Mouse (Mus musculus): Measurements from ENCODE around the gene Tsg101. TPM values are rescaled to one million over a fixed set of nuclear protein-coding genes. Genes with fewer than 3 reads are reported as not detected.
"Not testable (repeated sequence)": the region's sequence is repeated elsewhere in the genome, so short reads cannot be mapped to it uniquely, and the experiment has no call there.

Tsg101 gene
- polyA plus RNA-seq, 1 experiment: 123 TPM

DNA sequence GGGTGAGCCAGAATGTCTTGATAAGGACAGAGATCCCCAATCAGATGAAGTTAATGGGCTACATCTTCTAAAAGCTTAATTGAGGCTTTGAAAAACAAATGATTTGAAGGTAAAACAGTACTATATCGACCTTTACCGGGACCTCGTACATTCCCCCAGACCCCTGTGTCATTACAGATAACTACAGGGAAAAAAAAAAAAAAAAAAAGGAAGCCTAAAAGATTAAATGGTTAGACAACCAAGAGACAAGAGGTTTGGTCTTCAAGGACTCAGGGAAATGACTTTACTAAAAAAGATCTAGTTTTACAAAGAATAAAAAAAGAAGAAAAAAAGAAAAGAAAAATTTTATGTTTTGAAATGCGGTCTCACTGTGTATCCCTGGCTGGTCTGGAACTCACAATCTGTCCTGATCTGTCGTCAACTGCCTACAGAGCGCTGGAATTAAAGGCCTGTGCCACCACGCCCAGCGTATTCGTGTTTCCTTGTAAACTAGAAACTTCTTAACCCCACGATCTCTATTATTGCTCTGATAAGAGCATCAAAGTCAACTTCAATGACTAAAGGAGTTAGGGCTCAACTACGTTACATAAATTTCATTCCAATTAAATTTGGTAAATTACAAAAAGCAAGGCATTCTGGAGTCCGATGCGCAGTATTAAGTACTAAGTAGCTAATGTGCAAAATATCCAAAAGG, 944 bp downstream of the Tsg101 start:
- H3K27ac ChIP-seq (ENCODE audit: control insufficient read depth, insufficient read depth, low read length): no peak overlapping the region
- 16% methylated on average over 13 of the region's 13 CpGs for WGBS

DNA sequence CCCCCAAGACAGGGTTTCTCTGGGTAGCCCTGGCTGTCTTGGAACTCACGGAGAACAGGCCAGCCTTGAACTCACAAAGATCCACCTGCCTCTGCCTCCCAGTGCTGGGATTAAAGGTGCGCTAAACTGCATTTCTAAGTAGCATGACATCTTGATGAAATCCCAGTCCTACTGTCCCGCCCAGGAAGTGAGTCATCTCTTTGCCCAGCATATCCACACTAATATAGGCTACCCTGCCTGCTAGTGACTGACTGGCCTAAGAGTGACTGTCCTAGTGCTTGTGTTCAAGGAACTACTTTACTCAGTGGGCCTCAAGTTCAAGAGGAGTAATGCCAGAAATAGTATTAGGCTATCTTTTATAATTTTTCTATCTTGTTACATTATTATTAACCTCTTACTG, 3.4 kb downstream of the Tsg101 start:
- no peak for TF ChIP-seq POLR2A (IDR thresholded peaks at IDR 0.05; ENCODE audit: control insufficient read depth, extremely low read depth, insufficient read depth, low read length, poor library complexity)
- TF ChIP-seq CTCF (IDR thresholded peaks at IDR 0.05; ENCODE audit: borderline replicate concordance, control insufficient read depth, extremely low read depth, insufficient read depth, low read length, poor library complexity): no peak
- peaks cover 4% of the 10 kb centered on the region for H3K4me1 ChIP-seq (replicated peaks; ENCODE audit: control insufficient read depth, insufficient read depth, low read length)
- H3K27ac ChIP-seq (ENCODE audit: control insufficient read depth, insufficient read depth, low read length): no peak overlapping the region
- 98% methylated on average over 3 of the region's 3 CpGs for WGBS
- peaks cover 12% of the 10 kb centered on the region for H3K36me3 ChIP-seq (ENCODE audit: control insufficient read depth, insufficient read depth, low read length)
- H3K27me3 ChIP-seq (ENCODE audit: control insufficient read depth, insufficient read depth, low read length): no peaks in the 10 kb centered on the region
- DNase-seq: no peak
- no peak overlapping the region for H3K4me3 ChIP-seq (ENCODE audit: control insufficient read depth, insufficient read depth, low read length)

More for the DNA sequence above, 944 bp downstream of the Tsg101 start:
- Histone ChIP-seq H3K4me1 (replicated peaks; ENCODE audit: control insufficient read depth, insufficient read depth, low read length) (peaks cover 4% of the 10 kb centered on the region), H3K36me3 (ENCODE audit: control insufficient read depth, insufficient read depth, low read length) (no peaks in the 10 kb centered on the region), H3K27me3 (ENCODE audit: control insufficient read depth, insufficient read depth, low read length) (no peaks in the 10 kb centered on the region), H3K4me3 (ENCODE audit: control insufficient read depth, insufficient read depth, low read length) (peak overlapping the region; percentile 28; the same call in 1 of the 2 replicates)
- TF ChIP-seq CTCF (IDR thresholded peaks at IDR 0.05; ENCODE audit: borderline replicate concordance, control insufficient read depth, extremely low read depth, insufficient read depth, low read length, poor library complexity) (no peak), POLR2A (IDR thresholded peaks at IDR 0.05; ENCODE audit: control insufficient read depth, extremely low read depth, insufficient read depth, low read length, poor library complexity) (no peak)
- DNase-seq: no peak

DNA sequence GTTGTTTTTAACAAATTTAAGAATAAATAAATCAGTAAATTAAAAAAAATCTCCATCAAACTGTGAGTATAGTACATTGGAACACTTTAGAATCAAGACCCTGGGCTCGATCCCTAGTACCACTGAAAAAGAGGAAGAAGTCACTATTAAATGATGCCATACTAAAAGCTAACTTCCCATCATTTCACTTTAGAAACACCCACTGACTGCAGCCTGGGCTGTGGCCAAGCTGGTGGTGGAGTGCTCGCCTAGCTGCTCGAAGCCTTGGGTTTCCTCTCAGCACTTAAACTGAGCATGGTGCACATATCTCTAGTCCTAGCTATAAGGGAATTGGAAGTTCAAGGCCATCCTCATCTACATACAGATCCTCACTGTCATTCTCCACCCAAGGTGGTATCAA, 8.5 kb downstream of the Tsg101 start:
- TF ChIP-seq POLR2A (IDR thresholded peaks at IDR 0.05; ENCODE audit: control insufficient read depth, extremely low read depth, insufficient read depth, low read length, poor library complexity): no peak
- TF ChIP-seq CTCF (IDR thresholded peaks at IDR 0.05; ENCODE audit: borderline replicate concordance, control insufficient read depth, extremely low read depth, insufficient read depth, low read length, poor library complexity): no peak
- DNase-seq: no peak
- no peaks in the 10 kb centered on the region for H3K4me1 ChIP-seq (replicated peaks; ENCODE audit: control insufficient read depth, insufficient read depth, low read length)
- no peak overlapping the region for H3K4me3 ChIP-seq (ENCODE audit: control insufficient read depth, insufficient read depth, low read length)
- peaks cover 58% of the 10 kb centered on the region for H3K36me3 ChIP-seq (ENCODE audit: control insufficient read depth, insufficient read depth, low read length)
- H3K27me3 ChIP-seq (ENCODE audit: control insufficient read depth, insufficient read depth, low read length): no peaks in the 10 kb centered on the region
- no peak overlapping the region for H3K27ac ChIP-seq (ENCODE audit: control insufficient read depth, insufficient read depth, low read length)
- WGBS: 84% methylated on average over 3 of the region's 3 CpGs

DNA sequence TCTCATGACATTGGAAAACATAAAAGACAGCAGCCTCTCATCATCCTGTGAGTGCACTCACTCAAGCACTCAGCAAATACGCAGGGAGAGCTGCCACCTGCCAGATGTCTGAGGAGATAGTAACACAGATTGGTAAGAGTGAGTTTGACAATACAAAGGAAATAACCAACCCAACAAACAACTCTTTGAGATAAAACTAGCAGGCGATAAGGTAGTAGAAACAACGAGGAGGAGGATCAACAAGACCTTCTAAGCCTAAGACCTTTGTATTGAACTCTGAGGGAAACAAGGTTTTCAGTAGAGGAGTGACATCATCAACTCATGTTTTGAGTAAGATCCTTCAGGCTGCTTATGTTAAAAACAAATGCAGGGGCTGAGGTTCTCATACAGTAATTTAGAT, 20.4 kb downstream of the Tsg101 start:
- Histone ChIP-seq H3K4me3 (ENCODE audit: control insufficient read depth, insufficient read depth, low read length) (no peak overlapping the region), H3K4me1 (replicated peaks; ENCODE audit: control insufficient read depth, insufficient read depth, low read length) (peaks cover 4% of the 10 kb centered on the region; the same call in 1 of the 2 replicates), H3K27ac (ENCODE audit: control insufficient read depth, insufficient read depth, low read length) (no peak overlapping the region), H3K36me3 (ENCODE audit: control insufficient read depth, insufficient read depth, low read length) (peaks cover 63% of the 10 kb centered on the region), H3K27me3 (ENCODE audit: control insufficient read depth, insufficient read depth, low read length) (no peaks in the 10 kb centered on the region)
- DNase-seq: peak; percentile 9
- TF ChIP-seq POLR2A (IDR thresholded peaks at IDR 0.05; ENCODE audit: control insufficient read depth, extremely low read depth, insufficient read depth, low read length, poor library complexity) (no peak), CTCF (IDR thresholded peaks at IDR 0.05; ENCODE audit: borderline replicate concordance, control insufficient read depth, extremely low read depth, insufficient read depth, low read length, poor library complexity) (no peak)
- WGBS: 34% methylated on average over 3 of the region's 3 CpGs

DNA sequence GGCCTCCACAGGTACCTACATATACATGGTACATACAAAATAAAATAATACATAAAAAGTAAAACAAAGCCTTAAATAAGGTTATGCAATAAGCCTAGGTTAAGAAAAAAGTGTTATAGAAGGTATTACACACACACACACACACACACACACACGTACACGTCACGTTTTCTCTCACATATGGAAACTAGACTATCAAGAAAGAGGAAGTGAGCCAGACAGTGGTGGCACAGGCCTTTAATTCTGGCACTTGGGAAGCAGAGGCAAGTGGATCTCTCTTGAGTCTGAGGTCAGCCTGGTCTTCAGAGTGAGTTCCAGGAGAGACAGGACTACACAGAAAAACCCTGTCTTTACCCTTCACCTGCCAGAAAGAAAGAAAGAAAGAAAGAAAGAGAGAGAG, 24.3 kb downstream of the Tsg101 start:
- Histone ChIP-seq H3K27me3 (ENCODE audit: control insufficient read depth, insufficient read depth, low read length) (no peaks in the 10 kb centered on the region), H3K27ac (ENCODE audit: control insufficient read depth, insufficient read depth, low read length) (no peak overlapping the region), H3K36me3 (ENCODE audit: control insufficient read depth, insufficient read depth, low read length) (peaks cover 62% of the 10 kb centered on the region), H3K4me1 (replicated peaks; ENCODE audit: control insufficient read depth, insufficient read depth, low read length) (peaks cover 4% of the 10 kb centered on the region; the same call in 1 of the 2 replicates), H3K4me3 (ENCODE audit: control insufficient read depth, insufficient read depth, low read length) (no peak overlapping the region)
- WGBS: 85% methylated on average over 3 of the region's 3 CpGs
- TF ChIP-seq POLR2A (IDR thresholded peaks at IDR 0.05; ENCODE audit: control insufficient read depth, extremely low read depth, insufficient read depth, low read length, poor library complexity): no peak
- TF ChIP-seq CTCF (IDR thresholded peaks at IDR 0.05; ENCODE audit: borderline replicate concordance, control insufficient read depth, extremely low read depth, insufficient read depth, low read length, poor library complexity): no peak
- no peak for DNase-seq

DNA sequence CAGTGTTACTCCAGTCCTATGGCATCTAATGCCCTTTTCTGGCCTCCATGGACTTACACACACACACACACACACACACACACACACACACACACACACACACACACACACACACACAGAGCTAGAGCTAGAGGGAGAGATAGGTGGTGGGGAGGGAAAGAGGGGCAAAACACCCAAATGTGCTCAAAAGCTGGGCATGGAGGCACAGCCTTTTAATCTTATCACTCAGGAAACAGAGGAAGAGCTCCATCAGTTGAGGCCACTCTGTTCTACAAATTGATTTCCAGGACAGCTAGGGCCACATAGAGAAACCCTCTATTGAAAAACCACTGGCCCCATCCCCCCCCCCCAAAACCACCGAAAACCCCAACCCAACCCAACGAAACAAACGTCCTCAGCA, 36.5 kb downstream of the Tsg101 start:
- Histone ChIP-seq H3K4me1 (replicated peaks; ENCODE audit: control insufficient read depth, insufficient read depth, low read length) (no peaks in the 10 kb centered on the region), H3K27me3 (ENCODE audit: control insufficient read depth, insufficient read depth, low read length) (no peaks in the 10 kb centered on the region), H3K27ac (ENCODE audit: control insufficient read depth, insufficient read depth, low read length) (no peak overlapping the region), H3K36me3 (ENCODE audit: control insufficient read depth, insufficient read depth, low read length) (peaks cover 20% of the 10 kb centered on the region), H3K4me3 (ENCODE audit: control insufficient read depth, insufficient read depth, low read length) (no peak overlapping the region)
- no peak for DNase-seq
- WGBS: 17% methylated on average over 3 of the region's 3 CpGs
- TF ChIP-seq POLR2A (IDR thresholded peaks at IDR 0.05; ENCODE audit: control insufficient read depth, extremely low read depth, insufficient read depth, low read length, poor library complexity): no peak
- no peak for TF ChIP-seq CTCF (IDR thresholded peaks at IDR 0.05; ENCODE audit: borderline replicate concordance, control insufficient read depth, extremely low read depth, insufficient read depth, low read length, poor library complexity)

DNA sequence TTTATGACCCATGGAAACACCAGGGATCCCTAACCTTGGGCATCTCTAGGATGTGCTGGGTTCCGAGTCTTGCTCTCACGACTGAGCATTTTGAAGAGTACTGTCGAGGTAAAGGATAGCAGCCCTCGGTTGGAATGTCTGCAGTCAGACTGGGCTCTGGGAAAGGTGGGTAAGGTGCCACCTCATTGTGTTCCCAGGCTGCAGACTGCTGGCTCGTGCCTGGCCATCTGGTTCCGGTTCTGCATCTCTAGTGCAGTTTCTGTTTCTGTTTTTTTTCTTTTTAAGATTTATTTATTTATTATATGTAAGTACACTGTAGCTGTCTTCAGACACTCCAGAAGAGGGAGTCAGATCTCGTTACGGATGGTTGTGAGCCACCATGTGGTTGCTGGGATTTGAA, 37.8 kb downstream of the Tsg101 start:
- H3K4me3 ChIP-seq (ENCODE audit: control insufficient read depth, insufficient read depth, low read length); DNase-seq; H3K27ac ChIP-seq (ENCODE audit: control insufficient read depth, insufficient read depth, low read length); H3K4me1 ChIP-seq (replicated peaks; ENCODE audit: control insufficient read depth, insufficient read depth, low read length); H3K36me3 ChIP-seq (ENCODE audit: control insufficient read depth, insufficient read depth, low read length); H3K27me3 ChIP-seq (ENCODE audit: control insufficient read depth, insufficient read depth, low read length): not testable (repeated sequence)
- 70% methylated on average over 8 of the region's 8 CpGs for WGBS
